Mouse (Mus musculus) common myeloid progenitor, adult 5-6 weeks (primary cell): ENCODE measurements around the gene Fgfr2. TPM values are rescaled to one million over a fixed set of nuclear protein-coding genes. Genes with fewer than 3 reads are reported as not detected.
A peak's percentile ranks its signal among the peaks of the same experiment; 100 is the strongest.

Experiments used
- ATAC-seq: replicated peaks from 2 replicates; pipeline ENCODE4 v1.8.0; 2016; ENCODE audit warnings: low read depth, mild to moderate bottlenecking, moderate TSS enrichment, inconsistent platforms; ENCODE audit not compliant: poor library complexity, severe bottlenecking
- total RNA-seq: library from RNA; stranded (forward); fragments of 200-1000, 187-1606 nt; gene quantifications from 2 replicates; pipeline ENCODE4 v1.2.3, GENCODE M21; 2017

The Fgfr2 gene
- total RNA-seq, 1 experiment from 2014 or later = not detected

DNA sequence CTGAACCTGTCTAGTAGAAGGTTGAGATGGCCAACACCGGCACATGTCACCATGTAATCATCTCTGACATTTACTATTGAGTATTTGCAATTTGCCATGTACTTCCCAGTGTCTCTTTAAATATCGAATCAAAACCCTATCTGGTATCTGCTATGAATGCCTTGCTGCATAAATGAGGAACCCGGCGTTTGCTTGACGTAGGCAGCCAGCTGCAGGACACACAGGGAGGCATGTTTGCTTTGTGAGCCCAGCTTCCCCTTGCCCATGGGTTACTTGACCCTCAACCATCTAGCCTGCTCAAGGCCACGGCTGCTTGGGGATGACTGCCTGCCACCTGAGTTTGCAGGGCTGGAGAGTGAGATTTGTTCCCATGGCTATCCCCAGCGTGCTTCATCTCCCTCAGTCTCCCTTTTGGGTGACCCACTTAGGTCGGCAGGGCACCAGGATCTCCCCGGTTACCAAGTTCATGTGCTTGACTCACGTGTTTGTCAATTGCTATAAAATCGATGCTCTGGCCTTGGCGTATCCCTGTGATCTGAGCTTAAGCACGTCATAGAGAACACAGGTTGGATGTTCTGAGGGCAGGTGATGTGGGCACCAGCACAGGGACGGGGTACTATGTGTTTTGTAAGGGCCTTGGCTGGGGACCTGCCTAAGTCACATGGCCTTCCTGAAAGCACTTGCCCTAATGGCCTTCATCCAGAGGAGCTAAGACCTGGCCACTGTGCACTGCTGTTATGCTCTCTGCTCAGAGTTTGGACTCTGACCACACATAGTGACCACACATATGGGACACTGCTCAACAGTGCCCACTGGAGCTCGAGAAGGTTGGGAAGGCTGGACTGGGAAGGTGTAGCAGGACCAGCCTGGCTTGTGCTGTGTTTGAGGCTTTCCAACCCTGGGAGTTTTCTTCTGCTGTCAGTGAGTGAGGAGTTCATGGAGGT, 502.9 kb downstream of the Fgfr2 start:
- peak; percentile 76 for ATAC-seq

DNA sequence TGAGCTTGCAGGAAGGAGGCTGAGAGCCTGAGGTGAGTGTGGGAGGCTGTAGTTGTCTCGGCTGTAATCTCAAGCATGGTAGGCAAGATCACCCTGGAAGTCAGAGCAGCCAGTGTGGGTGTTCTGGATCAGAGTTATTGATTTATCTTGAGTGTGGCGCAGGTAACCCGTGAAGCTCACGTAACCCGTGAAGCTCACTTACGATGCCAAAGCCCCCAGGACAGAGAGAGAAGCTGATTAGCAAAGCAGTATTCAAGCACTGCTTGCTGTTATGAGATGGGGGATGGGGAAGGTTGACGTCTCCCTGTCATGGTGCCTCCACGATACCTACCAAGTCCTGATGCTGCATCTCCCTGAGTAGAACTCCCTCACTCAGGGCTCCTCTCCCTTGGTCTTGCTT, 503.6 kb downstream of the Fgfr2 start:
- no peak for ATAC-seq

DNA sequence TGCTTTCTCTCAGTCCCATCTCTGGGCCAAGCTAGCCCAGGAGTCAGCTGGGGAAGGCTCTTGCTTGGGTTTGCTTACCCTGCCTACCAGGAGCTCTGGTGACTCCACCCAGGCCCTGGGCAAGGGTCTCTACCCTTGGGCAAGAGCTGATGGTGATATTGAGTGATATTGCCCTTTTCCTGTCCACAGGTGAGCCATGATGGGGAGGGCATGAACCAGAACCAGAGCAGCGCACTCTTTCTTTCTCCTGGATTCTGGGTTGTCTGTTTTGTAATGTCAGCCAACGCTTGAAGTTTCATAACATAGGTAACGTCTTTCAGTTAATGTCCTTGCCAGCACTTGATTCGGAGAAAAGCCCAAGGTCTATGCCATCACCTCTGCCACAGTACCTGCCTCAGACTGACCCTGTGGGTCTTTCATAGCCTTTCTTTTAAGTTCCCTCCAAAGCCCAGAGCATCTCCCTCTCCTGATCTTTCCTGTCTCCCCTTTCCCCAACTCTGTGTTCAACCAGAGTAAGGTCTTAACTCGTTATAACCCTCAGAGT, 506.1 kb downstream of the Fgfr2 start:
- no peak for ATAC-seq

GRCm38 (mm10) chr7:132616391-132616790, 506.8 kb downstream of the Fgfr2 start:
- no peak for ATAC-seq

GRCm38 (mm10) chr7:132615346-132615745, 507.8 kb downstream of the Fgfr2 start:
- no peak for ATAC-seq

DNA sequence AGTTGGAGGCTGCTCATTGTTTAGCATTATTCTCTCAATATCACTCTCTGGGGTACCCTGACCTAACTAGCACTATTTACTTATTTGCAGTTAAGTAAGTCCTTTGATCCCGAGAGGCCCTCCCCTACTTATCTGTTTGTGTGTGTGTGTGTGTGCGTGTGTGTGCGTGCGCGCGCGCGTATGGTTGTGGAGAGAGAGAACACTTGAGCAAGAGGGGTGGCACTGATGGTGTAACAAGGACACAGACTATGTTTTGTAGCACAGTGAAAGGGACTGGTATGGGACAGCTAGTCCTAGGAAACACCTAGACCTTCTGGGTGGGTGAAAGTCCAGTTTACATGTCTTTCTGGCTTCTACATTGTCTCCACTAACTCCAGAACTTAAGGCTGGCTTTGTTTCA, 511.6 kb downstream of the Fgfr2 start:
- no peak for ATAC-seq

GRCm38 (mm10) chr7:132610468-132611318, 512.5 kb downstream of the Fgfr2 start, which contains the start of gene Lhpp:
Lhpp (plus strand) TSS chr7:132610638.
- peak; percentile 95 for ATAC-seq

DNA sequence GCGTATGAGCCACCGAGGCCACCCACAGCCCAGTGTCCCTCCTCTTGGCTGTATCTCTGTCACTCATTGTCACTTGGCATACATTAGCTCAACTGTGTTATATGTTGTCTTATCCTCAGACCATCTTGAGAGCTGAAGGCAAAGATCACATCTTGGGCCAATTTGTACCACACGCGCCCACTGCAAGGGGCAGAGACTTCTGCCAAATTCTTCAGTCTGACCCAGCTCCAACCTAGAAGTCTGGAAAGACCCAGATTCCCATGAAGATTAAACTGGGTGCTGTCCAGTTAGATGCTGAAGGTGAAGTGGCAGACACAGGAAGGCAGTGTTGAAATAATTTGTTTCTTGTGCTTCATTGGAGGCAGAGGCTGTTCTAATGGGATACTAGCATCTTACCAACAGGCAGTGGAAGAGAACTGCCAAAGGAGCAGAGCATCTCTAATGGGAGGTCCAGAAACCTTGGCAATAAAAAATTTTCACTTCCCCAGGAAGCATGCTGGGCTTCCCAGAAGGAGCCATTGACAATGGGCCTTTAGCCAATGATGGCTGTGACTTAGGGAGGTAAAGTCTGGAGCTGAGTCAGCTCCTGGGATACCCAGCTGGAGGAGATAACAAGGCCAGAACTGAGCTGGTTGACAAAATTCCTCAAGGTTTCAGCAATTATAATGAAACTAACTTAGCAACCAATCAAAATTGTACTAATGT, 514.7 kb downstream of the Fgfr2 start:
- no peak for ATAC-seq

- ATAC-seq = no peak
These were observed 517.5 kb downstream of the Fgfr2 start for GRCm38 (mm10) chr7:132605689-132606088.

DNA sequence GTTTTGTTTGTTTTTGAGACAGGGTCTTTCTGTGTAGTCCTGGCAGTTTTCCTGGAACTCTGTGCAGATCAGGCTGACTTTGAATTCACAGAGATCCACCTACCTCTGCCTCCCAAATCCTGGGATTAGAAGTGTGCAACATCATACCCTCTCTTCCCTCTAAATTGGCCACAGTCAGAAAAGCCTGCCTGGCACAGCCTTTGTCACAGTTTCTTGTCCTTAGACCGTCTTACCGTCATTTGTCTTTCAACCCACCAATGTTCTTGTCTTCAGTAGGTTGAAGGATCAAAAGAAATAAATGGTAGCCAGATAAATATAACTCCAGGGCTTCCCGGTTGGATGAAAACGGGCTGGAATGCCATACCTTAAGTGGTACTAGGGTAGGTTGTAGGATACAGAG, 518.4 kb downstream of the Fgfr2 start:
- no peak for ATAC-seq

GRCm38 (mm10) chr7:132600926-132601325, 522.2 kb downstream of the Fgfr2 start:
- ATAC-seq = no peak

DNA sequence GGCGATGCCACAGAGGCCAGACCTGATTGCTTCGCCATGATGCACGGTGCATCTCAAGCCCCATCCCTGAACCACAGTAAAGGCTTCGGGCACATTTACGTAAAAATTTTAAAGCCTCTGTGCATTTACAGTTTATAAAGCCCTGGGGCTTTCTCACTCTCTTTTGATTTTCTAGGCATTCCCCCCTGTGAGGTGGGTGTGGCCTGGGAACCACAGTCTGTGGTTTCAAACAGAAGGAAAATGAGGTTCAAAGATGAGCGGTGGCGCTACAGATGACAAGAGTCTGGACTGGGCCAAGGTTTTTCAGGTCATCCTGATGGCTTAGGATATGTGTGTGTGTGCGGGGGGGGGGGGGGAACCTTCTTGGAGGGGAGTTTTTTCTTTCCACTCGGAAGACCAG, 523.1 kb downstream of the Fgfr2 start:
- ATAC-seq = peak; percentile 43; the same call in 1 of the 2 replicates

DNA sequence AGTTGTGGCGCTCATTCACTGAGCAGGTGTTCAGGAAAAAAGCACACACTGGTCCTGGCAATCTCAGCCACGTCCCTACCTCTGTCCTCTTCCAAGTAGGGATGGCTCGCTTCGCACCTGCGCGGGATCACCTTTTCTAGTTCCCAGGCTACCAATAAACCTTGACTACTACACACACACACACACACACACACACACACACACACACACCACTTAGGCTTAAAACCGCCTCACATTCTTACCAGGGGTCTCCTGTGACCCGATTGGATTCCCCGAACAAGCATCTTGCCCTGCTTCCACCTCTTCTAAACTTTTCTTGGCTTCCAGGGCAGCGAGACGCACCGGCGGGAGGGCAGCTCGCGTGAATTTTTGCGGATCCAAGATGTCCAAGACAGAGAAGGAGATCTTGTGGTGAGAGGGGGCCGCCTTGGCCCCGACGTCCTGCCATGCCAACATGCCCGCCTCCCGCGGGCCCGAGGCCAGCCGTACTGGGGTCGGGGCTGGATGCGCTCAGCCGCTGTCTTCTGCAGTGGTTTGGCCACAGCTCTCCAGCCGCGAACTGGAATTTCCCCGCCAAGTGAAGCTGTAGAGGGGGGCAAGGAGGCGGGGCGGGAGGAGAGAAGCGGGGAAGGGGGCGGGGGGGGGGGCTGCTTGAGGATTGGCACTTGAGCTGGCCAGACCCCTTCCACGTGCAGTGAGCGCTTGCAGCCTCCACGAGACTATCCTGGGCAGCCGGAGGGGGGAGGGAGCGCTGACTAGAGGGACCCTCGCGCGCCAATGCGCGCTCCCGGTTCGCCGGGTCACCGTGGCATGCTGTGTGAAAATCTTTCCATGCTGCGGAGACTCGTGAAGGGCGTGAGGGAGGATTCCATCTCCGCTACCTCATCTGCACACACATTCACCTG, 523.8 kb downstream of the Fgfr2 start, which contains the start of gene Nkx1-2:
Gene Nkx1-2 (minus strand): TSS at position 567 of the 905 bp plus-strand sequence.
- ATAC-seq = no peak

DNA sequence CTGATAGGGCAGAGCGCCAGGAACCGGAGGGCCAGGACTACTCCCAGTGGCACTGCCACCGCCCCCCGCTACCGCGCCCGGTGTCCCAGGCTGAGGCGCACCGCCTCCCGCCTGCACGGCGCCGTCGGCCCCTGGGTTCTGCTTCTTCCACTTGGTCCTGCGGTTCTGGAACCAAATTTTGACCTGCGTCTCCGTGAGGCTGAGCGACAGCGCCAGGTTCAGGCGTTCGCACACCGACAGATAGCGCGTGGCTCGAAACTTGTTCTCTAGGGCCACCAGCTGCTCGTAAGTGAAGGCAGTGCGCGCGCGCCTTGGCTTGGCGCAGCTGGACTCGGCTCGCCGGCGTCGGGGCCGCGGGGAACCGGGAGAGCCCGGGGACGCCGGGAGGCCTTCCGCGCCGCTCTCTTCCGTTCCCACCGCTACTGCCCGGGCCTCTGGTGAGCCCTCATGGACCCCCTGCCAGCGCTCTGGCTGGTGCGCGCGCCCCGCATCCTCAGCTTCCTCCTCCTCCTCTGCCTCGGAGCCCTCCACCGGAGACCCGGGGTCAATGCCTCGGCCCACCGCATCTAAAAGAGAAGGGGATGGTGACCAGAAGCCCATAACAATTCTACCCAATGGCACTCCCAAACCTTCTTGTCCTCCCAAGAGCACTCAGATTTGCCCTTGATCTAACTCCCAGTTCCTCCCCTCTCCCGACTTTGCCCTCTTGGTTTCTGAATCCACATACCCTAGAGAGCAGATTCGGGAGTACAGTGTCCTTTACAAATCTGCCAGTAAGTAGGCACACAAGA, 525.7 kb downstream of the Fgfr2 start:
- ATAC-seq = peak; percentile 14

DNA sequence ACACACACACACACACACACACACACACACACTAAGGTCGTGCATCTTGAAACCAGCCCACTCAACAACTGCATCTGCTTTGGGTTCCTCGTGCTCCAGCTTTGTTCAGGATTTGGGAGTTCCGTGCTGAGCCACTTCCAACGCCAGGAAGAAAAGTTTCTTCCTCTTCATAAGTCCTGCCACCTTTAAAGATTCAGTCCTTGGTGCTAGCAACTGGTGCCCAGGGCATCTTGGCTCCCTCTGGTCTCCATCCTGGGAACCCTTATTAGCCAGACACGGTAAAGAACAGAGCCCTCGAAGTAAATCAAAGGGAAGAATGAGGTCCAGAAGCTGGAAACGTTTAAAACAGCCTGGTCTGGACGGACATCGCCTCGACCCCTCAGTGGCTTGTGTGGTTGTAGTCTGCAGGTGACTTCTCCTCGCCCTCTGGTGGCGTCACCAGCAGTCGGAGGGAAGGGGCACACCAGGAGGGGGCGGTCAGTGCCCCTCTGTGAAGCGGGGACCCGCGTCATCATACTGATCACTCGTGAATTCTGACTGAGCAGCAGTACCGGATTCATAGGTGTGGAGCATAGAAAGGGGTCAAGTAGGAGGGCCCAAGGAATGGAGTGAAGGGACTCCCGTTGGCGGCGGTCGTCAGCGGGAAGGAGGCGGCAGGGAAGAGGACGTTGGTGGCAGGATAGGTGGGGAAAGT, 526.4 kb downstream of the Fgfr2 start:
- peak; percentile 19; the same call in 1 of the 2 replicates for ATAC-seq

GRCm38 (mm10) chr7:132595787-132596186, 527.4 kb downstream of the Fgfr2 start:
- peak; percentile 31; the same call in 1 of the 2 replicates for ATAC-seq

DNA sequence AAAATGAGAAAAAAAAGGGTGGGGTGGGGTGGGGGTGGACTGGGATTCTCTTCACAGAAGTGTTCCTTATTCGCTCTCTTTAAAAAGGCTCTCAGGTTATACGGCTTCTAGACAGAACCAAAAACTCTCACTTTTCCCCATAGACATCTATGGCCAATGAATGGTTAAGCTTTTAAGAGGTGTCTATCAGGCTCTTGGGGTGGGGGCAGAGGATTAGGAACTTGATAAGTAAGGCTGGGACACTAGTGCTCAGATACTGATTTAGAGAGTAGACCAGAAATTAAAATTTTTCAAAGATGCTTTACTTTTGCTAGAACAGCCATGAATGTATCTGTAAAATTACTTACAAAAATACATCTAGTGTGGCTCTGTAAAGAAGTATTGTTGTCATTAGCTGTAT, 528.8 kb downstream of the Fgfr2 start:
- no peak for ATAC-seq
